Mouse (Mus musculus) stomach, embryonic 15.5 days (tissue): ENCODE data around the gene Ubac2. TPM values are rescaled to one million over a fixed set of nuclear protein-coding genes. Genes with fewer than 3 reads are reported as not detected.

Experiments
- ATAC-seq: fragments of 200-750 bp; cut with Nextera tagmentation; 2 replicates; pipeline ENCODE4 v1.8.0; 2017; ENCODE audit warnings: low read depth, moderate number of reproducible peaks, moderate TSS enrichment; ENCODE audit not compliant: insufficient read depth, low FRiP score
- H3K27ac ChIP-seq: fragments of 300-500 bp; sonication (generic); 2 replicates; pipeline ENCODE4 v1.5.1; 2015; ENCODE audit warnings: mild to moderate bottlenecking, inconsistent platforms
- H3K27me3 ChIP-seq: fragments of 300-500 bp; sonication (generic); replicated peaks from 2 replicates; pipeline ENCODE4 v1.6.1; 2015; ENCODE audit warnings: inconsistent platforms
- H3K36me3 ChIP-seq: fragments of 300-500 bp; sonication (generic); 2 replicates; pipeline ENCODE4 v1.6.1; 2015; ENCODE audit warnings: inconsistent platforms
- H3K4me1 ChIP-seq: fragments of 300-500 bp; sonication (generic); 2 replicates; pipeline ENCODE4 v1.6.1; 2015; ENCODE audit warnings: inconsistent platforms
- H3K4me2 ChIP-seq: fragments of 300-500 bp; sonication (generic); 2 replicates; pipeline ENCODE4 v1.6.1; 2015; ENCODE audit warnings: mild to moderate bottlenecking, inconsistent platforms
- H3K4me3 ChIP-seq: fragments of 300-500 bp; sonication (generic); replicated peaks from 2 replicates; pipeline ENCODE4 v1.5.1; 2015; ENCODE audit warnings: inconsistent platforms
- H3K9ac ChIP-seq: fragments of 300-500 bp; sonication (generic); 2 replicates; pipeline ENCODE4 v1.6.1; 2015; ENCODE audit warnings: inconsistent platforms
- H3K9me3 ChIP-seq: fragments of 300-500 bp; sonication (generic); 2 replicates; pipeline ENCODE4 v1.6.1; 2016; ENCODE audit warnings: inconsistent platforms
- WGBS: fragments of 180-500 bp; shearing (Covaris S2); methylation state at CpG from one replicate; pipeline ENCODE4 v1.1.7; 2015; 5-methylcytosine and 5-hydroxymethylcytosine counted together
- polyA plus RNA-seq: library from polyadenylated mRNA; unstranded; fragments of >200 nt; fragmentation: Nextera tagmentation; extraction: Ambion mirVana; gene quantifications from 2 replicates; pipeline ENCODE4 v1.2.1, GENCODE M21; 2015

The Ubac2 gene
- polyA plus RNA-seq, 1 experiment from 2014 or later: 61.6 TPM

DNA sequence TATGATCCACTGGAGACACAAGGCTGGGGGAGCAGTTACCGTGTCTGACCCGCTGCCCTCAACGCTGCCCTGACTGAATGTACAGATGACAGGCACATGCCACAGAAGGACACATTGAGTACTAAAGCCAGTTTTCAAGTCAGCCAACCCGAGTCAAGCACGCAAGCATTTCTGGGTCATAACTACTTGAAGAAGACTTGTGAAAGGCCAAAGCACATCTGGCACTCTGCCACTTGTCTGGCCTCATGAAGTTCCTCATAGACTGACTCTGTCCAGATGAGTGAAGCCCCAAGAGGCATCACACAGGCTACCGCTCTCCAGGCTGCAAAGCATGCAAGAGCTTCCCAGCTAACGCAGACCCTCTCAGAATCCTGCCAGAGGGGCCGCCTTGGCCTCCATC is 118.4 kb downstream of the Ubac2 start:
- Histone ChIP-seq H3K4me1 (no peaks in the 10 kb centered on the region), H3K9me3 (no peaks in the 10 kb centered on the region), H3K27ac (no peak overlapping the region), H3K36me3 (no peaks in the 10 kb centered on the region), H3K4me3 (no peak overlapping the region), H3K27me3 (no peaks in the 10 kb centered on the region), H3K9ac (no peak overlapping the region), H3K4me2 (no peak overlapping the region)
- 89% methylated on average over 8 of the region's 8 CpGs for WGBS
- ATAC-seq: no peak

GRCm38 (mm10) chr14:121999455-121999854 is 121.0 kb downstream of the Ubac2 start:
- no peak overlapping the region for H3K4me3 ChIP-seq
- no peak overlapping the region for H3K4me2 ChIP-seq
- no peak overlapping the region for H3K27ac ChIP-seq
- ATAC-seq: no peak; the same call in 1 of the 2 replicates
- no peak overlapping the region for H3K9ac ChIP-seq
- no peaks in the 10 kb centered on the region for H3K36me3 ChIP-seq
- H3K9me3 ChIP-seq: no peaks in the 10 kb centered on the region
- WGBS: 71% methylated on average over 8 of the region's 8 CpGs
- no peaks in the 10 kb centered on the region for H3K4me1 ChIP-seq
- H3K27me3 ChIP-seq: no peaks in the 10 kb centered on the region

- H3K36me3 ChIP-seq: no peaks in the 10 kb centered on the region
- H3K4me3 ChIP-seq: no peak overlapping the region
- H3K4me2 ChIP-seq: no peak overlapping the region
- no peaks in the 10 kb centered on the region for H3K27me3 ChIP-seq
- WGBS: 92% methylated on average over 17 of the region's 17 CpGs
- no peak overlapping the region for H3K27ac ChIP-seq
- ATAC-seq: no peak
- H3K9me3 ChIP-seq: no peaks in the 10 kb centered on the region
- H3K9ac ChIP-seq: no peak overlapping the region
- H3K4me1 ChIP-seq: no peaks in the 10 kb centered on the region
Observed at GRCm38 (mm10) chr14:122000346-122001105, 122.1 kb downstream of the Ubac2 start.

DNA sequence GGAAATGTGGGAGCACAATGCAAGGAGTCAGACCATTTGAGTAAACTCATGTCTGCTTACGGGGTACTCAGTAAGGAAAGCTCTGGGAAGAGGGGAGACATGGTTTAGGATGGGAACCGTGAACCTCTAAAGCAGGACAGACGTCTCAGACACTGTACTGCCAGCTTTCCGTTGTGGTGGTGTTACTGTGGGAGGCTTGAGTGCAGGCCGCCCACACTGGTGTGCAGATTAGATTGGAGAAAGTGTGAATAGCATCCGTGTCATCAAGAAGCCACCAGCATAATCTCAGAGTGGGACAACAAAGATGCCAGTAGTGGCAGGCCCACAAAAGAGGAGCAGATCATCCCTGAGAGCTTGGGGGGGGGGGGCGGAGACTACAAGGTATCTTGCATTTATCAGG is 123.8 kb downstream of the Ubac2 start:
- no peaks in the 10 kb centered on the region for H3K36me3 ChIP-seq
- no peak overlapping the region for H3K4me3 ChIP-seq
- 96% methylated on average over 7 of the region's 7 CpGs for WGBS
- no peaks in the 10 kb centered on the region for H3K4me1 ChIP-seq
- H3K9ac ChIP-seq: no peak overlapping the region
- no peaks in the 10 kb centered on the region for H3K9me3 ChIP-seq
- no peaks in the 10 kb centered on the region for H3K27me3 ChIP-seq
- no peak for ATAC-seq
- H3K27ac ChIP-seq: no peak overlapping the region
- no peak overlapping the region for H3K4me2 ChIP-seq

- no peak overlapping the region for H3K4me3 ChIP-seq
- H3K27me3 ChIP-seq: no peaks in the 10 kb centered on the region
- no peak overlapping the region for H3K9ac ChIP-seq
- H3K36me3 ChIP-seq: peaks cover 4% of the 10 kb centered on the region; the same call in 1 of the 2 replicates
- ATAC-seq: no peak
- H3K27ac ChIP-seq: no peak overlapping the region
- H3K4me2 ChIP-seq: no peak overlapping the region
- H3K9me3 ChIP-seq: no peaks in the 10 kb centered on the region
- H3K4me1 ChIP-seq: no peaks in the 10 kb centered on the region
Observed at GRCm38 (mm10) chr14:122003812-122004211, 125.4 kb downstream of the Ubac2 start.

DNA sequence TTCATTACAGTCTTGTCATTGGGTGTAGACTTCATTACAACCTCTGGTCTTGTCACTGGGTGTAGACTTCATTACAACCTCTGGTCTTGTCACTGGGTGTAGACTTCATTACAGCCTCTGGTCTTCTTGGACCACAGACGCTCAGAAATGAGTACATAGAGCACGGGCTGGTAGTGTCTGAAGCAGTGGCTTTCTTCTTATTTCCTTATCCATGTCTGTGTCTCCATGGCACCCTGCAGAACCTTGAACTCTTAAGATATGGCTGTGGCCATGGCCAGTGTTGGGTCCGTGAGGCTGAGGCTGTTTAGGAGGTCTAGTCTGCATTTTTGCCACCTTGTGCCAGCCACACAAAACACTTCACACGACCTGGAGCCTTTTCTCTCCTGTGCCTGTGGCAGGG is 129.8 kb downstream of the Ubac2 start:
- Histone ChIP-seq H3K9me3 (no peaks in the 10 kb centered on the region), H3K27ac (no peak overlapping the region), H3K4me3 (no peak overlapping the region), H3K4me2 (no peak overlapping the region), H3K9ac (no peak overlapping the region), H3K4me1 (no peaks in the 10 kb centered on the region), H3K36me3 (peaks cover 8% of the 10 kb centered on the region; the same call in 1 of the 2 replicates), H3K27me3 (no peaks in the 10 kb centered on the region)
- WGBS: 83% methylated on average over 4 of the region's 4 CpGs
- ATAC-seq: no peak

DNA sequence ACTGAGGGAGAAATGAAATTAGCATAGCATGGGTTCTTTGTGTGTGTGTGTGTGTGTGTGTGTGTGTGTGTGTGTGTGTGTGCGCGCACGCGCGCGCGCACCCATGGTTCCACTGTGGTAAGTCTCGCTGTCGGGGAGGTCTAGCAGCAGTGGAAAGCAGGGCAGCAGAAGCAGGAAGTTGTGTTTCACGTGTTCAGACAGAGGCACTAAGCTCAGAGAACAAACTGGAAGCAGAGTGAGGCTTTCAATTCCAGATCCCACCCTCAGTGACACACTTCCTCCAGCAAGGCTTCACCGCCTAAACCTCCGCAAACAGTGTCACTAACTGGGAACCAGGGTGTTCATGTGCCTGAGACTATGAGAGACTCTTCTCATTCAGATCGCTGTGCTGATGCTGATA is 131.1 kb downstream of the Ubac2 start:
- no peak for ATAC-seq
- Histone ChIP-seq H3K9me3 (no peaks in the 10 kb centered on the region), H3K27me3 (no peaks in the 10 kb centered on the region), H3K4me3 (no peak overlapping the region), H3K9ac (no peak overlapping the region), H3K4me1 (no peaks in the 10 kb centered on the region), H3K36me3 (peaks cover 8% of the 10 kb centered on the region; the same call in 1 of the 2 replicates), H3K4me2 (no peak overlapping the region), H3K27ac (no peak overlapping the region)
- 89% methylated on average over 13 of the region's 13 CpGs for WGBS

DNA sequence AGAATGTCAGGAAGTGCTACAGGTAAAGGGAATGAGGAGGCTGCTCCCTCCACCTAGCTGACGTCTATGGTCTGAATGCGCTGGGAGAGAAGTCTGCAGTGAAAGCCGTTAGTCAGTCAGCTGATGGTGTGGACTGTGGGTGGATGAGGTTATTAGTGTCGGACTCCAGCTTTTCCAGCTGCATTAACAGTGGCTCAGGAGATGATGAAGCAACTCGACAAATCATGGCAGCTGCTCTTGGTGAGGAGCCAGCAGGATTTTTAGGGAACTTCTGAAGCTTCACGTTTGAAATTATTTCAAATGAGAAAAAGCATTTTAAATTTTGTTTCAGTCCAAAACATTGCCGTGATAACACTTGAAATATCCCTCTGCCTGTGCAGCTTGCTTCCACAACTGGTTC is 131.9 kb downstream of the Ubac2 start:
- H3K9ac ChIP-seq: no peak overlapping the region
- peaks cover 8% of the 10 kb centered on the region; the same call in 1 of the 2 replicates for H3K36me3 ChIP-seq
- ATAC-seq: no peak
- WGBS: 63% methylated on average over 7 of the region's 7 CpGs
- H3K27ac ChIP-seq: no peak overlapping the region
- H3K4me2 ChIP-seq: no peak overlapping the region
- H3K9me3 ChIP-seq: no peaks in the 10 kb centered on the region
- H3K4me1 ChIP-seq: no peaks in the 10 kb centered on the region
- H3K27me3 ChIP-seq: no peaks in the 10 kb centered on the region
- no peak overlapping the region for H3K4me3 ChIP-seq

GRCm38 (mm10) chr14:122011768-122012167 is 133.3 kb downstream of the Ubac2 start:
- ATAC-seq: no peak
- no peaks in the 10 kb centered on the region for H3K27me3 ChIP-seq
- H3K9me3 ChIP-seq: no peaks in the 10 kb centered on the region
- H3K4me3 ChIP-seq: no peak overlapping the region
- no peak overlapping the region for H3K27ac ChIP-seq
- 89% methylated on average over 8 of the region's 8 CpGs for WGBS
- H3K4me2 ChIP-seq: no peak overlapping the region
- H3K4me1 ChIP-seq: no peaks in the 10 kb centered on the region
- peaks cover 8% of the 10 kb centered on the region; the same call in 1 of the 2 replicates for H3K36me3 ChIP-seq
- H3K9ac ChIP-seq: no peak overlapping the region

- Histone ChIP-seq H3K4me2 (no peak overlapping the region), H3K9ac (no peak overlapping the region), H3K27me3 (no peaks in the 10 kb centered on the region), H3K4me3 (no peak overlapping the region), H3K36me3 (peaks cover 8% of the 10 kb centered on the region; the same call in 1 of the 2 replicates), H3K4me1 (no peaks in the 10 kb centered on the region), H3K27ac (0 out of 2 replicates have a peak overlapping the region, but pooled peaks have one; percentile 16), H3K9me3 (no peaks in the 10 kb centered on the region)
- 60% methylated on average over 5 of the region's 5 CpGs for WGBS
- no peak for ATAC-seq
Observed at GRCm38 (mm10) chr14:122012193-122012592, 133.8 kb downstream of the Ubac2 start.

DNA sequence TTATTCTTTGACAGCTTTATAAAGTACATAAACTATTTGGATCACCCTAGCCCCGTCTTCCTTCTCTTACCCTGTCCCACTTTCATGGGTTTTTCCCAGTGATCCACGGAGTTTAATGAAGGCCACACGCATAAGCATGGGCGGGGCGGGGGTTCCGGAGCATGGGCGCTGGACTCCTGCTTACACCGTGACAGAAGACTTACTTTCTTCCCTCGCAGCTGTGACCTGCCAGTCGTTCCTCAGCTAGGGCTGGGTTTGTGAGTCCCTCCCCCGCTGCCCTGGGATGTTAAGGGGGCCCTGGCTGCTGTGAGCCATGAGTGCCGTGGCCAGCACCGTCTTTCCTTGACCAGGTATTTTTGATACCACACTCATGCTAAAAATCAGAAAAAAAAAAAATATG is 134.4 kb downstream of the Ubac2 start:
- WGBS: 56% methylated on average over 13 of the region's 13 CpGs
- no peak overlapping the region for H3K4me2 ChIP-seq

GRCm38 (mm10) chr14:122013417-122013951 is 135.1 kb downstream of the Ubac2 start:
- Histone ChIP-seq H3K4me3 (no peak overlapping the region), H3K4me1 (no peaks in the 10 kb centered on the region), H3K4me2 (no peak overlapping the region), H3K27me3 (no peaks in the 10 kb centered on the region), H3K36me3 (peaks cover 7% of the 10 kb centered on the region; the same call in 1 of the 2 replicates), H3K9ac (no peak overlapping the region), H3K9me3 (no peaks in the 10 kb centered on the region), H3K27ac (no peak overlapping the region)
- WGBS: 71% methylated on average over 14 of the region's 14 CpGs
- ATAC-seq: no peak

More for the DNA sequence above, 134.4 kb downstream of the Ubac2 start:
- ATAC-seq: no peak
- Histone ChIP-seq H3K9me3 (no peaks in the 10 kb centered on the region), H3K9ac (no peak overlapping the region), H3K4me3 (no peak overlapping the region), H3K4me1 (no peaks in the 10 kb centered on the region), H3K36me3 (peaks cover 8% of the 10 kb centered on the region; the same call in 1 of the 2 replicates), H3K27me3 (no peaks in the 10 kb centered on the region), H3K27ac (no peak overlapping the region)
